Mouse (Mus musculus) thymus, postnatal 14 days (tissue): ENCODE results near the gene Trak1.

Source experiments
- DNase-seq: peaks from one replicate; pipeline ENCODE4 v3.0.0; 2021

Trak1 gene

DNA sequence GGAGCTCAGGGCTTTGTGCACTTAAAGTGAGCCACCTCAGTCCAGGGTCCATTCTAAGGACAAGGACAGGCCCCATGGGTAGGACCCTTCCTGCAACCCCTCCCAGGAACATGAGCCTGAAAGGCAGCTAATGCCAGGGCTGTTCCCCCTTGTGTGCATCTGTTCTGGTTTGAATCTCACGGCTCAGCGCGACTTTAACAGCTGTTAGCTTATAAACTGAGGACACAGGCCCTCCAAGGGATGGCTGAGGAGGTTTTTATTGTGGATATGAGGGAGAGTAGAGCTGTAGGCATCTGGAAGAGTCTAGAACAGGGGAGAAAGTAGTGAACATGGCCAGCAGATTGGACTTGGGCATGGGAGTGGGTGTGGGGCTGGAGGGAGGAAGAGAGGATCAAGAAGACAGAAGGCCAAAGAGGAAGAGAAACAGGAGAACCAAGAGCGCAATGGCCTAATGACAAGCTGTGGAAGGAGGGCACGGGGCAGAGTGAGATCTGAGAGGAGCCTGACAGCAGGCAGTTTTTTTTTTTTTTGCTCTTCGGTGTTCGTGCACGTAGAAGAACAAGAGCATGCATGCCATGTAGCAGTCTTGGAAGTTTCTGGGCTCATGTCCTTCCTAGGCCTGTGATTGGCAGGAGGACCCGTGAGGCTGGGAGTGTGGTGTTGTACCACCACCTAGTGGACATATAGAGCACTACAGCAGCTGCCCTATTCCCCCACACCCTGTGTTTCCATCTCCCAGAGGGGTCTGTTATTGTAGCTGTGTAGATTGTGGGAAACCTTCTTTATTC, 77.0 kb downstream of the Trak1 start:
- DNase-seq = peak; percentile 70

DNA sequence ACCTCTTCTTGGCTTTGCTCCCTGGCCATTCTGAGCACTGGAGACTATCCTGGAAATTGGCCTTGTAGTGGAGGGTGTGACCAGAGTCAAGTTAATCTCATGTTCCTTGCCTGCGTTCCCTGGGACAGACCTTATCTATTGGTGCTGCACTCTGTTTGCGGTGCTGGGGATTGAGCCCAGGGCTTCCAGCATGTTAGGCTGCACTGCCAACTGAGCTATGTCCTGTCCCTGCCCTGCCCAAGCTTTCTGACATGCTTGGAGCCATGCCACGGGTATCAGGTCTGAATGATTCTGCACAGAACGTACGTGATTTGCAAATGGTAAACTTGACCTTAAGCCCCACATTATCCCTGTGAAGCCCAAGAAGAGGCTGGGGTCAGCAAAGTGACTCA, 77.6 kb downstream of the Trak1 start:
- no peak for DNase-seq

DNA sequence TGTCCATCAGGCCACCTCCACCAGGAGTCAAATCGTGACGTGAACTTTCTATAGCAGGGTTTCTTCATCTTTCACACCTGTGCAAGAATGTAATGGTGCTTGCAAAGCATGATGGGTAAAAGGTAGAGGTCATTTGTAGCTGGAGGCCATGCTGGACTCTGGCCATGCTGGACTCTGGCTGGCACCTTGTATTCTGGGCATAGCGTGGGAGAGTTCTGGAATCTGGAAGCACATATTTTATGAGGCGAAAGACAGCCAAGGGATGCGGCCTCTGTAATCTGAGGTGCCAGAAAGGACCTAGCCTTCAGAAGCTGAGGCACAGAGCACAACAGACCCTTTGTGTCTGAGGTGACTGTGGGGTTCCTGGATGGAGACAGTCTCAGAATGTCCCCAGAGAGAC, 78.8 kb downstream of the Trak1 start:
- no peak for DNase-seq

DNA sequence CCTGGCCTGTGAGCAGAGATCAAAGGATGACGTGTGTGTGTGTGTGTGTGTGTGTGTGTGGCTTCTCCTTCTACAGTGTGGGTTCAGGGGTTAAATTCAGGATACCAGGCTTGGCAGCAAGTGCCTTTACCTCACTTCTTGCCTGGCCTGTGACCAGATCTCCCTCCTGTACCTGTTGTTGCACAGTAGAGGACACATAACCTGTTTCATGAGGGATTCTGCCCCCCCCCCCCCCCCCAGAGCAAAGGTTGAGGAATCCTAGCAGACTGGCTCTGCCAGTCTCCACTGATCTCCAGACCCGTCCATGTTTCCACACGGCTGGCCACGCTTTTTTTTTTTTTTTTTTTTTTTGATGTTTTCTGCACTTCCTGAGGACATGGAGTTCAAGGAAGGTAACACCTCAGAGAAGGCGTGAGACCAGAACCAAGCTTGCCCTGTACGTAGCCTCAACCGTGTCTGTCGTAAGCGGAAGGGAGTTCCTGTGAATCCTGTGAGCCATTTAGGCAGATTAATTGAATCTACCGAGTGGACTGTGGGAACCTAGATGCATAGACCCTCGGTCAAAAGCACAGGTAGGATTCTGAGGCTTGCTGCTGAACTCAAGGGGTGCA, 83.1 kb downstream of the Trak1 start:
- DNase-seq = no peak

DNA sequence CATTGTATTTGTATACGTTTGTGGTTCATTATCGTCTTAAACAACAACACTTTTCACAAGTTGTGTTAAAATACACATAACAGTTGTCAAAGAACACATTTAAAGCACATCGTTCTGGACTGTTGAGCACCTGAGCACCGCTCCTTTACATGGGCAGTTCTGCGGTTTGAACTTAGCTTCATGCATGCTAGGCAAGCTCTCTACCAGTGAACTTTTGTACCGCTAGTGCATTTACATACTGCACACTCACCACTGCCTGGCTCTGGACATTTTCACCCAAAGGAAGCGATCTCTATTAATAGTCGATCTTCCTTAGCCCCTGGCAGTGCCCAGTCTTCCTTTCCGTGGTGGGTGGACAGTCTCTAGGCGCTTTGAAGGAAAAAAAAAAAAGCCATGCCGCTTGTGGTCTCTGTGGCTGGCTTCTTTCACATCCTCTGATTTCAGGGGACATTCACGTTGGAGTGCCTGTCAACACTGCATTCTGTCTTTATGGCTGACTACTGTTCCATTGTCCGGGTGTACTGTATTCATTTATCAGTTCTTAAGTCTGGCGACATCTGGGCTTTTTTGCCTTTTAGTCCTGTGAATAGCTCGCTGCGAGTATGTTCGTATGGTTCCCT, 84.5 kb downstream of the Trak1 start:
- DNase-seq = no peak

DNA sequence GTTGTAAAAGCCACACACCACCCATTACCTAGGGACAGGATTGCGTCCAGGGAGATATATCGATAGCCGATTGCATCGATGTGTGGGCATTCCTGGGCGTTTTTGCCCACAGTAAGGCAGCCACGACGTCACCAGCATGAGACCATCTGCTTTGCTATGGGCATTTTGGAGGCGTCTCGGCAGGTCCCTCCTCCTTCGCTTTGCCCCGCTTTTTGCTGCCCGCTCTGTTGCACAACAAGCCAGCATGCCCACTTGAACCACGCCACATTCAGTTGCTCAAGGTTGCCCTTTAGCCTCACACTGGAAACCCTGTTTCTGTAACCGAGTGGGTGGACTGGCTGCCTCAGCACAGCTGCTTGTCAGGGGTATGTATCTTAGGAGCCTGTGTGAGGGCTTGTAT, 85.3 kb downstream of the Trak1 start:
- no peak for DNase-seq

DNA sequence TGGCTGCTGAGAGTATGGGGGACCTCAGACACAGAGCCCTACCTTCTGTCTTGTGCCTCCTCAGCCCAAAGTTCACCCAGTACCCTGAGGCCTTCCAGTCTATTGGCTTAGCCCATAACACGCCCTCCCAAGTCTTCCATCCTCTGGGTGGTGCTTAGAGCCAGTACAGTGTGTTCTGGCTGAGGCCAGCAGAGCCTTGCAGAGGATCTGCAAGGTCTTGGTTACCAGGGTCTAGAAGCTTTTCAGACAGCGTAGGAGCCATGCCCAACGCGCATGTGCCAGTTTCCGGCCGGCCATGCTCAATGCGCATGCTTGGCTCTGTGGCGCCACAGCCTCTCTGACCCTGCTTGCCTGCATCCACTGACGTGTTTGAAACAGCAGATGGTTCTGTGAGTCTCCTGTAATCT, 85.9 kb downstream of the Trak1 start:
- DNase-seq = no peak

DNA sequence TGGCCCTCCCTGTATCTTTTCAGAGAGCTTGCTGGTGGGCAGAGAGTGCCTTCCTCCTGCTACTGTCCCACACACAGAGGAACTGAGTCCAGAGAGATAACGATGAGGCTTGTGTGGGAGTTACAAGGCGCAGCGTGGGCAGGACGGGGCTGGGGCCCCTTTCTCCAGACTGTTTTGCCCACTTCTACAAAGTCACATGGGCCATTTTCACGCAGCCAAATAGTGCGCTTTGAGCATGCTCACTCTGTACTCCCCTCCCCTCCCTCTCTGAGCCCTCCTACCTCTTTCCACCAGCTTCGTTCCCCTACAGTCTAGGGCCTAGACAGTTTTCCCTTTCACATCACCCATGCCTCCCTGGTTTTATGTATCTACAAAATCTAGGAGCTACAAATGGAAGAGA, 87.3 kb downstream of the Trak1 start:
- no peak for DNase-seq

DNA sequence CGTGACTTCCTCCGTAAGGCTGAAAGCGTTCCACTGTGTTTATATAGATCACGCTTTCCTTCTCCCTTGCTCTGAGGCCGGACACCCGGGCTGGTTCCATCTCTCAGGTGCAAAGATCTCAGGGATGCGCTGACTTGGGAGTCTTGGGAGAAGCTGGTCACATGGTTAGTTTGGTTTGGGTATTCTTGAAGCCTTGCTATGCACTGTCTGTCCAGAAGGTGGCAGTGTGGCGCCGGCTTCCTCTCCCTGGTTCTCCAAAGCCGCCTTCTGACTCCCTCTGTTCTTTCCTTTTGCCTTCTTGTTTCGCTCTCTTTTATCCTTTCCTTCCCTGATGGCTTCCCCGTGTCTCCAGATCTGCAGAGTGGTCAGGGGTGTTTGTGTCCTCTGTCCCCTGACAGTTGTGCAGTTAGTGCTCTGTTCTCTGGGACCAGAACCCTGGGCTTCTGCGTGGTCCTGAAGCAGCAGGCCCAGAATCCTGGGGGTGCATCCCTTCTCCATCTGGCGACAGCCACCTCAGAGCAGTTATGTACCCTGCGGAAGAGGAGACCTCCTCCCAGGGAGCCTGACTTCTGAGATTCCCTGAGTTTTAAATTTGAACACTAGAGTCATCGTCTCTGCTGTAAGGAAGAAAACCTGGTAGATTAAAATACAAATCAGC, 87.9 kb downstream of the Trak1 start:
- peak; percentile 73 for DNase-seq

DNA sequence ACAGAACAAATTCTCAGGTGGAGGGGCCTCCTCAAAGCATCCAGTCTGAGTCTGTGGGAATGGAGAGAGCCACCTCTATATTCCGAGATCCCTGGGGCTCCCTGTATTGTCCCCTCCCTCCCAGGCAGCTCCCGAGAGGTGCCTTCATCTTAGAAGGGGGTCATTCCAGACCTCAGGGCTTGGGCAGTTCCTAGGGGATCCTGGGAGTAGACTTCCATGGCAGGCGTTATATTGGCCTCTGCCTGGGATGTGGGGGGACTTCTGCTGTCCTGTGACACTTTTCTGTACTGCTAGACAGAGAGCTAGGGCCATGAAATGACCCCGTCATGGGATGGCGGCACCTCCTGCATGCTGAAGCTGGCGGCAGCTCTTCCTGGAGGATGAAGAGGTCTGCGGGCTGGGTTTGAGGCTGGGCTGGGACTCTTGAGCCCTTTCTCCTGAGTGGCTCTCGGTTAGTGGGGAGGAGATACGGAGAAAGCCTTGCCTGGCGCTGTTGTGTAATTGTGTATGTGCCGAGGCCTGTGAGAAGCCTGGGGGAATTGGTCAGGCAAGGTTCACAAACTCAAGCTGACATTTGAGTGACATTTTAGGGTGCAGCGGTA, 88.5 kb downstream of the Trak1 start:
- DNase-seq = no peak

DNA sequence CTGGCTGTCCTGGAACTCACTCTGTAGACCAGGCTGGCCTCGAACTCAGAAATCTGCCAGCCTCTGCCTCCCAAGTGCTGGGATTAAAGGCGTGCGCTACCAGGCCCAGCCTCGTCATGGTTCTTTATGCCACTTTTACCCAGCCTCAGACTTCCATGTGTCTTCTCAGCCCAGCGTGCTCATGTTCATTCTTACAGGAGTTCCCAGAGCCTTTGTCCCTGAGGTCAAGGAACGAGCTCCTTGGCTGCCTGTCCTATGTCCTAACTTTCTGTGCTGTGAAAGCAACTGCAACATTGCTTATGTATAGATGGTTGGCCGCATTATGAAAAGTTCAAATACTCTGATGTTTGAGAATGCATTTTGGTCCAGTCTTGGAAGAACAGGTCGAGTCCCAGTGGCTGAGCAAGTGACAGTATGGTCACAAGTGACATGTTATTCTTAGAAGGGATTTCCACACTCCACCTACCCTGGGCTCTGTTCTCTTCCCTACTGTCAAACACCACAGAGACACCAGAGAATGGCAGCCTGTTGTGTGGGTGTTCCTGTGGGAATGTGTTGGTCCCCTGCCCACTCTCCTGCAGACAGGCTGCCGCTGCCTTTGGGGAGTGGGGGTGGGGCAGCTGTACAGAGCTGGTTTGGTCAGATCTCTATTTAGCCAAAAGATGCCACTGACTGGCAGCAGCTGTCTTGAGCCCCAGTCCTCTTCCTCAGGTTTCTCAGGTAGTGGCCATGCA, 90.4 kb downstream of the Trak1 start:
- no peak for DNase-seq

DNA sequence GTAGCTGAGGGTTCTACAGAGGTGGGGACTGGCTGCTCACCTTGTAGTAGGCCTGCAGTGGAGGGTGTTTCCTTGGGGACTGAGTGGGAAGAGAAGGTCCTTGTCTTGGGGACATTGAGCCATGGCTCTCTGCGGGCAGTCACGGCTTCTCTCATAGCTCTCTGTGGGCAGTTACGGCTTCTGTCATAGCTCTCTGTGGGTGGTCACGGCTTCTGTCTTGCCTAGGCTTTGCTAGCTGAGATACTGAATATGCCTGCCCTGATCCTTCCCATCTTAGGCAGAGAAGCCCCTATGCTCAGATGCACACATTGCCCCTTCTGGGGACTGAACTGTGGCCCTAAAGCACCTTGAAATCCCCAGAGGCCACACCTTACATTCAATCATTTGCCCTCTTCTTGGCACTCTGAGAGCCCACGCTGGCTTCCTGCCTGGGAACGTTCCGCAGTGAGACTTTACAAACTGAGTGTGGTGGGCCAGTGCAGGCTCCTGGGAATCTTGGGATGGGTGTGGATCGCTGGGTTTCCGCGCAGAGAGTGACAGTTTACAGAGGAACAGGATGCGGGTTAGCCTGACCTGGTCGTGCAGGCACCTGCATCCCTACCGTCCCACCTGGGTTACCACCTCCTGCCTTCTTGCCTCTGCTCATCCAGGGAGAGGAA, 91.1 kb downstream of the Trak1 start:
- DNase-seq = no peak

DNA sequence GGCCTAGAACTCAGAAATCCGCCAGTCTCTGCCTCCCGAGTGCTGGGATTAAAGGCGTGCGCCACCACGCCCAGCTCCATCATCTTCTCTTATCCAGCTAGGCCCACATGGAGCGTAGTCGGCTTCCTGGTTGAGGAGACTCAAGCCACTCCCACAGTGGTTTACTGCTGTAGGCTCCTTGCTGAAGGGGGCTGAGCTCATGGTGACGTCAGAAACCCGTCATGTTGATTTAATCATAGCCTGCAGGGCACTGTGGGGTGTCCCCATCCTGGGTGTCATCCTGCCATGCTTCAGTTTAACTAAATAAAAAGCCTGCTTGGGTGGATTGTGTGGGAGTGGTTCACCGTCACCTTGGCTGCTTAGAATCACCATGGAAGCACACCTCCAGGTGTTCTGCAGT, 92.0 kb downstream of the Trak1 start:
- no peak for DNase-seq

DNA sequence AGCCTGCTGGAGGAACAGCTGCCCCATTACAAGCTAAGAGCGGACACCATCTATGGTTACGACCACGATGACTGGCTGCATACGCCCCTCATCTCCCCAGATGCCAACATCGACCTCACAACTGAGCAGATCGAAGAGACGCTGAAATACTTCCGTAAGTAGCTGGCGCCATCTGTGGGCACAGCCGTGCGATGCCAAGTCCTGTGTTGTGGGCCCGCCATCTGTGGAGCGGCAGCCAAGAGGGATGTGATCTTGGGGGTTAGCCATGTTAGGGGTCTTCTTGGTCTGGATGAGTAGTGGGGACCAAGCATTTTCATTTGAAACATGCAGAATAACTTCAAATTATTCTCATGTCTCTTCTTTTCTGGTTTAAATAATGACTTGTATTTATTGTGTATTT, 94.6 kb downstream of the Trak1 start:
- no peak for DNase-seq

DNA sequence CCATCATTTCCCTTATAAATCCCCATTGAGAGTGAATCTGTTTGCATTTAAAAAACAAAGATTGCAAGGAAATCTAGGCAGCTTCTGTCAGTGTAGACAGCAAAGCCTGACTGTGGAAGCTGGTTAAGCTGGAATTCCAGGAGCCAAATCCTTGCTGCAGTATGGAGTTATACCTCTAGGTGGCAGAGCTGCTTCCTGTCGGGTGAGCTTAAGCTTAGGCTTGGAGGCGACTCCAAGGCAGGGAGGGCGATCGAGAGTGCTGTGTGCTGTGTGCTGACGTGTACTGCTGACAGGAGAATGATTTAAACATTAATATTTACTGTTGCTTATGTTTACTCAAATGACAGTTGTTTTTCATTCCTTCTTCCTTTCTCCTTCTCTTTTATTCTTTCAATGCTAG, 95.1 kb downstream of the Trak1 start:
- DNase-seq = peak; percentile 45

DNA sequence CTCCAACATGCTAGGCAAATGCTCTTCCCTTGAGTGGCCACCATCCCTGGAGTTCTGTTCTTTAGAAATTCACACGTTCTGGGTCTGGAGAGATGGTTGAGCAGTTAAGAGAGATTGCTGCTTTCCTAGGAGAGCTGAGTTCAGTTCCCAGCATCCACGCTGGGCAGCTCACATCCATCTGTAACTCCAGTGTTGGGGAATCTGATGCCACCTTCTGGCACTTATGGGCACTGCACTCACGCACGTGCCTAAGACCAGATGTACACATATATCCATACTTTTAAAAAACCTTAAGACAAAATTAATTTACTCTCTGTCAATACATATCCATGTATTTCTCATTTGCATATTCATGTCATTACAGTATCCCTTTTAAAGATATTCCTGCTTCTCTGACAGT, 95.8 kb downstream of the Trak1 start:
- DNase-seq = no peak

DNA sequence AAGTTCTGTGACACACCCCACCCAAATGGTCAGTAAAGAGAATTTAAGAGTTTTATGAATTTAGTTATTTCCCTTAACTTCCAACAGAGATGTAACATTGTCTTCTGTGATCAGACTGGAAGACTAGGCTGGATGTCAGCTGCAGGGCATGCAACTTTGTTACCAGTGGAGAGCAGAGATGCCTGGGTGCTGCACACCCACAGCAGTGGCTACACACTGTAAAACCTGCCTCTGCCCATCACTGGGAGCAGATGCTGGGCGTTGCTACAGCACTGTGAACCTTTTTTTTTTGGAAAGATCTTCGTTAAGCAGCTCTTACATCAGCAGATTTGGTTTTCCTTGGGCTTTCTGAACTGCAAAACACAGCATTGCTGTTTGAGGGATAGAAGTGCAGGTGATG, 97.6 kb downstream of the Trak1 start:
- no peak for DNase-seq

DNA sequence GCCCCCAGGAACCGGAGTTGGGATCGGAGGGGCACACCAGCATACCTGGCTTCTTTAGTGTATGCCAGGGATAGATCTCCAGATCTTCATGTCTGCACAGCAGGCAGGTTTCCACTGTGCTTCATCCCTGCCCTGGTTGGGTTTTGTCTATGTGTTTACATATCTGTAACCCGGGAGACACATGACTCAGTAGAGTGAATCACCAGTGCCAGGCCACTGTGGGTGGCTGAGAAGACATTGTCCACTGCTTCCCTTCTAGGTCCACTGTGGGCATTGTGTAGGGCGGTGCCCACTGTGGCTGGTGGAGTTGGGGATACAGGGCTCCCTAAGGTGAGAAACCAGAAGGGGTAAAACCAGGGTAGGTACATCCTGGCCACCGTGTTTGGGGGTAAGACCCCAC, 98.5 kb downstream of the Trak1 start:
- DNase-seq = no peak

DNA sequence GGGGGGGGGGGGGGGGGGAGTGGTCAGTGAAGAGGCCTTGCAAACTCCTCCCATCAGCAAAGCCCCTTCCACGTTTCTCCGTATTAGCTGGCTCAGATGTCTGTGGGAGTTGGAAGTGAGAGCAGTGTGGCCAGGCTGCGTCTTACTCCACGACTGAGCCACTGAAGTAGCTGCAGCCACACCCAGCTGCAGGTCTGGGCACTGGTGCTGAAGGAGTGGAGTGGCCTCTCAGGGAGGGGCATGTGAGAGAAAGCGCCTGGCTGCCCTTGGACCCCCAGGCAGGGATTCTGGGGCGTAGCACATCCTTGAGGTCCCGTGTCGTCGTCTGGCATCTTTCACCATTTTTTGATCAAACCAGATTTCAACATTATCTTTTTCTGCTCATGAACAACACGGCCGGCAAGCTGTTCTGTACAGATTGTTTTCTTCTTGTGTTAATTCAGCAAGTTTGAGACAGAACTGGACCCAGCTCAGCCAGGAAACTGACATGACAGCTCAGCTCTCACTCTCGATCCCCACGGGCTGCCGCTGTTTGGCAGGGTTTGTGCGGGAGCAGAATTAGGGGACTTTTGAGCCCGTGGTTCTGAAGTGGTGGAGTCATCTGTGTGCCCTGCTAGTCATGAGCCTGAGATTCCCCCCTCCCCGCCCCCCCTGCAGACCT, 100.9 kb downstream of the Trak1 start:
- DNase-seq = no peak

DNA sequence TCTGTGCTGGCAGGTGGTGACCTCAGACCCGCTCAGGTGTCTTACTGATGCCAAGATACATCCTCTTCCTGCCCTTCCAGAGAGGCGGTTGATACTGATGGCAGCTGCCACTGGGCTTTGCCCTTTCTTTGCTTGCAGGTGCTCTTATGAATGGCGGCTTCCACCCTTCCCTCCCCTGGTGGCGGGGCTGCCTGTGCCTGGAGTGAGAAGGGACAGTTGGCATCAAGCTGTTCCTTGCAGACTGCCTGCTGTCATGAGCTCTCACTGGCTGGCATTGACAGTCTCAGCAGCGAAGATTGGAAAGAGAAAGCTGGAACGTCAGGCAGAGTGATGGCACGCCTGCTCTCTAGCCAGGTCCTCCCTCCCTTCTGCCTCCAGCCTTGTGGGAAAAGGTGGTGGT, 101.5 kb downstream of the Trak1 start:
- peak; percentile 69 for DNase-seq

DNA sequence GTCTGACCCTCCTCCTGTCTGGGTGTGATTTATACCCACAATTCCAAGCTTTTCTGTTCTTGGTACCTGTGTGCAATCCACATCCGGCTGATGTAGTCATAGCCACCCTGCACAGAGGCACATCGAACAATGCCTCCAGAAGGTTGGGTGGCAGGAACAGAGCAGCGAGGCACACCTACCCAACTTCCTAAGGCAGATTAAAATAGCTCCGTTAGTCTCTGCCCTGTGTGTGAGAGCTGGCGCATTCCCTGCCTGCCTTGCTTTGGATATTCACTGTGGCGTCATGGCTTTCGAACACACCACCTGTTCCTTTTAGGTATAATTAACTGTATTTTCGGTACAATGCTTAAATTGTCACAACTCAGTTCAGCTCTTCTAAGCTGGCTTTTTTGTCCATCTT, 103.3 kb downstream of the Trak1 start:
- DNase-seq = no peak
